Mouse (Mus musculus) cortical plate, adult 2 months (tissue): ENCODE results near the gene Zdhhc23.

Experiments used
- CTCF ChIP-seq: fragments of 200-500 bp; IDR thresholded peaks from 2 replicates; pipeline ENCODE4 v1.5.1; 2011; ENCODE audit warnings: mild to moderate bottlenecking, control low read depth, low read length; ENCODE audit not compliant: insufficient read depth; ENCODE audit errors: extremely low read depth
- POLR2A ChIP-seq: fragments of 200-500 bp; IDR thresholded peaks from 2 replicates; pipeline ENCODE4 v1.6.1; 2011; ENCODE audit warnings: mild to moderate bottlenecking, low read length, control low read depth; ENCODE audit not compliant: insufficient read depth; ENCODE audit errors: extremely low read depth

- TF ChIP-seq CTCF (no peak), POLR2A (no peak)
These were observed 9.2 kb downstream of the Zdhhc23 start for GRCm38 (mm10) chr16:43970426-43970825.
